Mouse (Mus musculus) central nervous system, embryonic 11.5 days (tissue): ENCODE results near the gene Prss43. TPM values are rescaled to one million over a fixed set of nuclear protein-coding genes. Genes with fewer than 3 reads are reported as not detected.

Experiments
- polyA plus RNA-seq: library from polyadenylated mRNA; depleted of rRNA; stranded (reverse); fragments of >200 nt; gene quantifications from 2 replicates; pipeline ENCODE4 v1.2.3, GENCODE M21; 2012; rRNA removed

Prss43 gene
- not detected in 2 replicates for polyA plus RNA-seq

GRCm38 (mm10) chr9:110826390-110826789, at the start of gene Prss43:
TSS of gene Prss43 (plus strand) at chr9:110826690.

DNA sequence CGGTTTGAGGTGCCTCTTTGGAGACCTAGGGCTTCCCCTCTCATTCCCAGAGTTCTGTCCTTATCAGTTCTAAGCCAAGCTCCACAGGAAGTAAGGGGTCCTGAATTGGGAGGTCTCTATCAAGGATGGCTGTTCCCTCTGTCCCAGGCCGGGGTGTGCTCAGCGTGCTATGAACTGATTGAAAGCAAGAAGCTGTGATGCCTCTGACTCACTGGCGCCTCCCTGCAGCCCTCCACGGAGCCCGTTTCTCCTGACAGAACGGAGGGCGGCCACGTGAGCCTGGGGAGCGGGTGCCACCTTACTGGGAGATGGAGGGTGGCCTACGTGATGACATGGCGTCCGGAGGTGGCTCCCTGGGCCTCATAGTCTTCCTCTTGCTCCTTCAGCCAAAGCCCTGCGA, 28.6 kb upstream of the Prss43 start, which contains the start of gene Prss42:
TSS of gene Prss42 (plus strand) at position 301 of the 400 bp plus-strand sequence.

GRCm38 (mm10) chr9:110813789-110814188, 12.7 kb upstream of the Prss43 start, which contains the start of gene Prss44:
TSS of gene Prss44 (plus strand) at chr9:110813994.

DNA sequence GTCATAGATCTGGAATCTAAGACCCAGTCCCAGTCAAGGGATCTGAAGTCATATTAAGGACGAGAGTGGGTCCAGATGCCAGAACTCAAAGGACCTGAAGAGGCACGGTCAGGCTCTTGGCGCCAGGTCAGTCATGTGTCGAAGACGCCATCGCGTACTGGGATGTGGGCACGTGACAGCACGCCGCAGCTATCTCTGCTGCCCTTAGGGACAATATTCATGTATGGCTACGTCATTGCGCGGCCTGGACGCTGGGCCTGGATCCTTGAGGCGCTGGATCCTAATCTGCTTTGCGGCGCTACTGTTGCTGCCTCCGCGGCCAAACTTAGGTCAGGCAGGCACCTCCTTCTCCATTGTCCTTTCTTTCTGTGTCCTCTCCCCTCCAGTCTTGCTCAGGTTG, 7.9 kb downstream of the Prss43 start, which contains the start of gene Prss45:
TSS of gene Prss45 (plus strand) at position 178 of the 400 bp plus-strand sequence.

GRCm38 (mm10) chr9:110844206-110844605, 17.7 kb downstream of the Prss43 start, which contains the start of gene Prss46:
TSS of gene Prss46 (plus strand) at chr9:110844506.

DNA sequence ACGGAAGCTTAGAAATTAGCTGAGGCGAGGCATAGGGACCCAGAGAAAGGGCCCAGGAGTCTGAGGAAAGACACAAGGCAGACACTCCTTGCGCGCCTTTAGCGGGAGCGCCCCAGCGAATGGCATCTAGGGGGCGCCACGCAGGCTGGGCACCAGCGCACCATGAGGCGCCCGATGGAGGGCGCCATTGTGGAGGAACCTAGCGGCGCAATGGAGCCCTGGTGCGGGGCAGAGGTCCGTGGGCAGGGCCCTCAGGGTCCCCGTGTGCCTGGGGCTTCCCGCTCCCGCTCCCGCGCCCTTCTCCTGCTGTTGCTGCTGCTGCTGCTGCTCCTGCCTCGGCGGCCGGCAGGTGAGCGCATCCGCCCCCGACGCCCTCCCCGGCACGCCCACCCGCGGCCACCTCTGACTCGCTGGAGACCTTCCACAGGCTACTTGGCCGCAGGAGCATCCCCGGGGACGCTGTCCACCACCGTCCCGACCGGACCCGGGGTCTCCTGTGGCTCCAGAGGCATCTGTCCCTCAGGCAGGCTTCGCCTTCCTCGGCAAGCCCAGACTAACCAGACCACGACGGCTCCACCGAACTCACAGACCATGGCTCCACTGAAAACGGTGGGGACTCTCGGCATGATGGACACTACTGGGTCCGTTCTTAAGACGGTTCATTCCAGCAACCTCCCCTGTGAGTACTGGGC, 31.4 kb downstream of the Prss43 start, which contains the start of gene Prss50:
TSS of gene Prss50 (plus strand) at position 187 of the 692 bp plus-strand sequence.

DNA sequence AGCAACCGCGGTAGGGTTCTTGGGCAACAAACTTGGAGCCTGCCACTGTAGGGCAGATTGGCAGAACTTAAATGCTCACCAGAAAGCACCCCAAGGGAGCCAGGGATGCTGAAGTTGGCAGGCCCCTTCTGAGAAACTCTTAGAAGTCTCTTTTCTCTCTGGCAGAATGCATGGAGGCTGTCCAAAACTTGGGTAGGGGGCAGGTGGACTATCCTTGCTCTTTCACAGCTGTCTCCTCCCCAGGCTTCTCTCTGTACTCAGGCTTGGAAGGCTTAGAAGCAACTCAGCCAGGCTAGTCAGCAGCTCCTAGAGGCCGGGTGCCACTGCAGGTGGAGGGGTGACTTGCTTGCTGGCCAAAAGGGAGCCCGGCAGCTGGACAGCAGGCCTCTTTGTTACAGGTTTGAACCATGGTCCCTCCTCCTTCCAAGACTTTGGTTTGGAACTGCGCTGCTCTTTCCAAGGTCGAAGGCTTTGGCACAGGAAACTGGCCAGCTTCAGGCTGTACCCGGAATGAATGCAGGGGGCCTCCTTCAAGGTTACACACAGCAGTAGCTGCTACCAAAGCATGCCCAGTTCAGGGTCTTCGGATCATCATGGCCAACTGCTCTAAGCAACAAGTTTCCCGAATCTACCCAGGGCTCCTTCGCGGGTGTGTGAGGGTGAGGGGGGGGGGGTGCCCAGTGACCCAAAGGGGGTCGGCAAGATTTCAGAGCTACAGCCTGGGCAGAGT, 52.9 kb downstream of the Prss43 start, which contains the start of gene Als2cl:
TSS of gene Als2cl (plus strand) at position 680 of the 730 bp plus-strand sequence.

DNA sequence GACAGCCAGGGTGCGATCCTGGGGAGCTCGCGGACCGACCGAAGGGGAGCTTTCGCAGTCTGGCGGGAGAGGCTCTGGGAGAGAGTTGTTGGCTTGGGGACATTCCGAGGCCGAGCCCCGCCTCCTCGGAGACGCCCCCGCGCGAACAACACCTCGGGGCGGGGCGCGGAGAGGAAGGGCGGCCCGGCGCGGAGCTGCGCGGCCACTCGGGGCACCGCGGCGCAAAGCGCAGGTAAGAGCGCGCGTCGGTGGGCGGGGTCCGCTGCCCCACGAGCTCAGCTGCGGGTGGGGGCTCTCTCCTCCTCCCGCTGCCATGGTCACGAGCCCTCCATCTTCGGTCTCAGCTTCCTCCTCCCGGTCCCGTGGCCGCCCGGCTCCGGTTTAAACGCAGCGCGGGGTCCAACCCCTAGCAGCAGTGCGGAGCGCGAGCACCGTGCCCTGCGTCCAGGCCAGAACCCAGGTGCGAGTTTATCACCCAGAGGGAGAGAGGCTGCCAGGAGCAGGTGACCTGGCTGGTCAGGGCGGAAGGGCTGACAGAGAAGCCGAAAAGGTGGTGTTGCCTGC, 53.6 kb downstream of the Prss43 start, which contains the start of gene Tmie:
TSS of gene Tmie (minus strand) at position 116 of the 564 bp plus-strand sequence.

Other genes starting within 250 kb of the Prss43 start
- 28.5 and 35.2 TPM in 2 replicates for gene Nradd, start 202.2 kb upstream of the Prss43 start, polyA plus RNA-seq
- 5.1 and 7.0 TPM in 2 replicates for gene Nbeal2, start 172.5 kb upstream of the Prss43 start, polyA plus RNA-seq
- 99.0 and 210 TPM in 2 replicates for gene Ccdc12, start 170.2 kb upstream of the Prss43 start, polyA plus RNA-seq
- 55.4 and 63.3 TPM in 2 replicates for gene Myl3, start 84.8 kb upstream of the Prss43 start, polyA plus RNA-seq
- gene Pth1r, start 79.5 kb upstream of the Prss43 start, polyA plus RNA-seq: 22.0 and 55.9 TPM in 2 replicates
- 0.05 TPM in 1 of 2 replicates, not detected in the other for gene Prss42, start 28.5 kb upstream of the Prss43 start, polyA plus RNA-seq
- gene Prss44, start 12.7 kb upstream of the Prss43 start, polyA plus RNA-seq: not detected in 2 replicates
- not detected in 2 replicates for gene Prss45, start 7.9 kb downstream of the Prss43 start, polyA plus RNA-seq
- gene Prss46, start 17.8 kb downstream of the Prss43 start, polyA plus RNA-seq: not detected in 2 replicates
- 0.63 and 1.2 TPM in 2 replicates for gene Prss50, start 31.3 kb downstream of the Prss43 start, polyA plus RNA-seq
- gene Als2cl, start 53.2 kb downstream of the Prss43 start, polyA plus RNA-seq: 2.3 and 3.2 TPM in 2 replicates
- 0.24 and 0.40 TPM in 2 replicates for gene Tmie, start 53.4 kb downstream of the Prss43 start, polyA plus RNA-seq
- gene Fam240a, start 90.2 kb downstream of the Prss43 start, polyA plus RNA-seq: not detected in 2 replicates
- gene Tdgf1, start 119.5 kb downstream of the Prss43 start, polyA plus RNA-seq: 0.06 TPM in 2 replicates
- gene Lrrc2, start 124.9 kb downstream of the Prss43 start, polyA plus RNA-seq: 0.04 and 0.07 TPM in 2 replicates
- 0.75 and 0.91 TPM in 2 replicates for gene Rtp3, start 163.9 kb downstream of the Prss43 start, polyA plus RNA-seq
- gene Ltf, start 192.6 kb downstream of the Prss43 start, polyA plus RNA-seq: 0.56 and 0.65 TPM in 2 replicates
- gene Ccrl2, start 230.8 kb downstream of the Prss43 start, polyA plus RNA-seq: 0.80 and 1.2 TPM in 2 replicates